Mouse (Mus musculus): ENCODE results near the gene Pde7b.

DNA sequence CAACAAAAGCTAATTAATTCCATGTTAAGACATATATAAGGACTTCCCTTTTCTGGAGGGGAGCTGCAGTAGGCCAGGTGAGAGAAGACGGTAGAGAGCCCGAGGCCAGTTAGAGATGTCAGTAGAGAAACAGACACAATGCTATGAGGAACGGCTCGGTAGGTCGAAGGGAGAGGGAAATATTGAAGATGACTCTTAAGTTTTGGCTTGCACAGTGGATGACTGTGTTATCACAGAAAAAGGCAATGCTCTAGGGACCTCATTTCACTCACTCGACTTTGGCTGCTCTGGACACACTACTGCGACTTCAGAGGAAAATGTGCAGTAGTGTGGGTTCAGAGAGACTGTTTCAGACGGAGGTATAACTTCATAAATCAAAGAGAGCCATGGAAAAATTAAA, 234.6 kb downstream of the Pde7b start:
- TF ChIP-seq CTCF (IDR thresholded peaks at IDR 0.05; ENCODE audit: borderline replicate concordance, control insufficient read depth, extremely low read depth, insufficient read depth, low read length, poor library complexity) (no peak), POLR2A (IDR thresholded peaks at IDR 0.05; ENCODE audit: control insufficient read depth, extremely low read depth, insufficient read depth, low read length, poor library complexity) (no peak)

Data from thymus, adult 2 months (tissue).